ENCODE assay signal across 35 mouse cellular contexts in the genomic region with DNA sequence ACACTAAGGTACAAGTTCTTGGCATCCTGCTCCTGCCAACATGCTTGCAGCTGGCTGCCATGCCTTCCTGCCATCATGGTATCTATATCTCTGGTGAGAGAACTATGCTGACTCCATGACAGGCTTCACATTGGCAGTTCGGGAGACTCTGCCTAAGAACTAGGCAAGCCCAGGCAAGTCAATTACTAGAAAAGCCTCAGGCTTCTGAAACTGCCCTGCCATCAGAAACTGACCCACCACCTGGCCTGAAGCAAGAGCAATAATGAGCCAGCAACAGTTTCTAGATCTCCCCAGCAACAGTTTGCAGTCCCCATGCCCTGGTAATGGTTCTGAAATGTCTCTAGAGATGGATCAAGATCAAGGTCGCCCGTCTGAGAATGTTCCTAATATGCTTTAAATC.
"Had no signal": no experiment of that assay in that cellular context is flagged by ENCODE, and none has a peak within 500 bp of the region (broad histone marks: within the 10 kb centered on the region; RNA-seq: fewer than 3 reads in every experiment).

No protein-coding gene starts in this region.

- H3K9me3 ChIP-seq: heart, embryonic 12.5 days; heart, embryonic 13.5 days; heart, embryonic 15.5 days; hindbrain, embryonic 10.5 days; hindbrain, embryonic 12.5 days; hindbrain, embryonic 13.5 days; hindbrain, embryonic 15.5 days; intestine, embryonic 15.5 days; kidney, embryonic 15.5 days had no signal

- H3K4me1 ChIP-seq: heart, embryonic 12.5 days; heart, embryonic 13.5 days; heart, embryonic 15.5 days; hindbrain, embryonic 10.5 days; hindbrain, embryonic 12.5 days; hindbrain, embryonic 13.5 days; hindbrain, embryonic 15.5 days; intestine, embryonic 15.5 days; kidney, embryonic 15.5 days had no signal

- H3K9ac ChIP-seq: heart, embryonic 12.5 days; heart, embryonic 13.5 days; heart, embryonic 15.5 days; hindbrain, embryonic 12.5 days; hindbrain, embryonic 13.5 days; hindbrain, embryonic 14.5 days; hindbrain, embryonic 15.5 days; intestine, embryonic 15.5 days; kidney, embryonic 15.5 days had no signal

- ATAC-seq: hindbrain, embryonic 16.5 days; hindbrain, postnatal 0 days; inflammation-experienced regulatory T-cells, adult 6 months; intestine, embryonic 15.5 days; intestine, embryonic 16.5 days; intestine, postnatal 0 days had no signal

- H3K4me3 ChIP-seq: heart, embryonic 12.5 days; heart, embryonic 13.5 days; heart, embryonic 15.5 days; hindbrain, embryonic 10.5 days; hindbrain, embryonic 12.5 days; hindbrain, embryonic 13.5 days; hindbrain, embryonic 15.5 days; intestine, embryonic 15.5 days; kidney, embryonic 15.5 days; layer of hippocampus, adult 2 months; left cerebral cortex, adult 2 months had no signal

- H3K27me3 ChIP-seq: heart, embryonic 12.5 days; heart, embryonic 13.5 days; heart, embryonic 15.5 days; hindbrain, embryonic 12.5 days; hindbrain, embryonic 13.5 days; hindbrain, embryonic 15.5 days; intestine, embryonic 15.5 days; kidney, embryonic 15.5 days had no signal

- H3K36me3 ChIP-seq: heart, embryonic 12.5 days; heart, embryonic 13.5 days; heart, embryonic 15.5 days; hindbrain, embryonic 10.5 days; hindbrain, embryonic 12.5 days; hindbrain, embryonic 13.5 days; hindbrain, embryonic 15.5 days; intestine, embryonic 15.5 days; kidney, embryonic 15.5 days had no signal

- DNase-seq: heart, postnatal 10 days; heart, postnatal 14 days; heart, postnatal 36 days; heart, postnatal 4 days; kidney, adult 11 months; kidney, adult 18-20 months; kidney, adult 2 months; kidney, adult 8-10 months; kidney, adult 9 months; kidney, postnatal 10 days; kidney, postnatal 14 days; kidney, postnatal 25 days; kidney, postnatal 36 days; kidney, postnatal 4 days; layer of hippocampus, adult 9-11 months; layer of hippocampus, postnatal 36 days had no signal

- H3K4me2 ChIP-seq: heart, embryonic 11.5 days; heart, embryonic 12.5 days; heart, embryonic 13.5 days; heart, embryonic 15.5 days; hindbrain, embryonic 12.5 days; hindbrain, embryonic 13.5 days; hindbrain, embryonic 14.5 days; hindbrain, embryonic 15.5 days; intestine, embryonic 15.5 days; kidney, embryonic 15.5 days had no signal

- H3K27ac ChIP-seq: heart, embryonic 13.5 days; heart, embryonic 15.5 days; hindbrain, embryonic 10.5 days; hindbrain, embryonic 12.5 days; hindbrain, embryonic 13.5 days; hindbrain, embryonic 14.5 days; hindbrain, embryonic 15.5 days; hindbrain, postnatal 0 days; intestine, embryonic 15.5 days; kidney, embryonic 15.5 days; kidney, postnatal 0 days; layer of hippocampus, adult 2 months; left cerebral cortex, adult 2 months had no signal
